Mouse (Mus musculus) spleen, postnatal 4 days (tissue): ENCODE results near the gene Nup62.
"Not testable (repeated sequence)": the region's sequence is repeated elsewhere in the genome, so short reads cannot be mapped to it uniquely, and the experiment has no call there.

Experiments used
- DNase-seq, 2 experiments: peaks; one replicate each; pipeline ENCODE4 v3.0.0; 2022; ENCODE audit warnings: low spot score in 2 of 2

Gene Nup62

GRCm38 (mm10) chr7:44863982-44864494 lies 48.1 kb downstream of the Nup62 start:
- DNase-seq = no peak

- no peak for DNase-seq
Measured at GRCm38 (mm10) chr7:44864595-44865542, 49.0 kb downstream of the Nup62 start.

- DNase-seq = peak; percentile 64 to 77
Measured at GRCm38 (mm10) chr7:44866276-44867009, 50.6 kb downstream of the Nup62 start.

- DNase-seq = no peak
Measured at GRCm38 (mm10) chr7:44867010-44867702, 51.3 kb downstream of the Nup62 start.

GRCm38 (mm10) chr7:44867802-44868201 lies 51.9 kb downstream of the Nup62 start:
- DNase-seq = no peak

- DNase-seq = no peak
Measured at GRCm38 (mm10) chr7:44868465-44868864, 52.6 kb downstream of the Nup62 start.

- DNase-seq = peak; percentile 47 to 77
Measured at GRCm38 (mm10) chr7:44868919-44869696, 53.2 kb downstream of the Nup62 start.

GRCm38 (mm10) chr7:44869697-44870528 lies 54.0 kb downstream of the Nup62 start, which contains the start of gene Ptov1:
TSS of gene Ptov1 (minus strand) at chr7:44869788.
- DNase-seq = peak; percentile 77 to 84

- DNase-seq = no peak
Measured at GRCm38 (mm10) chr7:44870614-44871013, 54.7 kb downstream of the Nup62 start.

GRCm38 (mm10) chr7:44871181-44871580 lies 55.3 kb downstream of the Nup62 start:
- no peak for DNase-seq

GRCm38 (mm10) chr7:44871774-44872173 lies 55.9 kb downstream of the Nup62 start:
- not testable (repeated sequence) for DNase-seq

- no peak for DNase-seq
Measured at GRCm38 (mm10) chr7:44877833-44878232, 61.9 kb downstream of the Nup62 start.
